Mouse (Mus musculus): ENCODE results near the gene Rasgef1b. TPM values are rescaled to one million over a fixed set of nuclear protein-coding genes. Genes with fewer than 3 reads are reported as not detected.

The Rasgef1b gene
- 0.36 and 1.0 TPM in 2 replicates for polyA plus RNA-seq (2012; ENCODE audit: insufficient read depth, insufficient read length, missing spikeins)

DNA sequence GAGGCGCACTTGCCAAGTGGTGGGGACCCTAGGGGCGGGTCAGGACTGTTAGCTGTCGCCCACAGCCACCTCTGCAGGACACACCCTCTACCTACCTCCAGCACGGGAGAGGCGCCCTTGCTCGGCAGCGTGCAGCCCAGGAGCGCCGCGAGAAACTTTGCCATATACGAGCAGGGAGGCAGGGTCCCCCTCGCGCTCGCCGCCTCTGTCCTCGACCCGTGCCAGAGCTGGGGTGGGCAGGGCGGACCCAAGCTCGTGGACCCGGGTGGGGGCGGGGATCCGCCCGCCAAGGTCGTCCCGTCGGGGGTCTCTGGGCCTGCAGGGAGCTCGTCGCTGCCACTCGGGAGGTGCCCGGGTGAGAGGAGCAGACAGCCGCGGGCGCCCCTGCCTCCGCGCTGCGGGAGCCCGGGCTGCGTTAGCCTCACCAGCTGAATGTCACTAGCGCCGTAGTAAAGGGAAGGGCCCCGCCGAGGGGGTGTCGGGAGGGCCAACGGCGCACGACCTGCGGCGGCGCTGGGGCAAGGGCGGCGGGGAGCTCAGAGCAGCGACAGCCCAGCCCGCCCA lies at the start of gene Rasgef1b:
Gene Rasgef1b (minus strand): TSS at position 417 of the 564 bp plus-strand sequence.
- Histone ChIP-seq H3K4me1 (ENCODE audit: control insufficient read depth, insufficient read depth, insufficient read length, low read length) (0 out of 2 replicates have a peak, but pooled peaks cover 2% of the 10 kb centered on the region), H3K27ac (replicated peaks; ENCODE audit: low read depth, low read length) (no peak within 1 kb of the TSS), H3K4me3 (ENCODE audit: insufficient read depth, low read depth, low read length) (peak within 1 kb of the TSS; percentile 61)

DNA sequence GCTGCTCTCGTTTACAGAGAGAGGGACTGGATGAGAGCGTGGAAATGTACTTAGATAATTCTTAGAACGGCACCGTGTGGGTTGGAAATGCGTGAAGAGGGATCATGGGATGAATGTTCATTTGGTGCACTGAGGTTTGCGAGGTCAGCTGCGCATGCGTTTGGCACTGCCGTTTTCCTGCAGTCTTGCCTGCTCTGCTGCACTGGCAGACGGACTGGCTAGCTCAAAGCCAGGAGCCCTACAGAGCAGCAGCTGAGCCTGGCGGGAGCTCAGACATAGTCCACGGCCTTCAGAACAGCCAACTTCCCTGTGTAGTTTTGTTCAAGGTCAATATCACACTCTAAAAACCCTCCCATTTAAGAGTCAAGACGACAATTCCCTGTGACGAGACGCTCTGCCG lies 46.5 kb upstream of the Rasgef1b start:
- no peaks in the 10 kb centered on the region for H3K4me1 ChIP-seq (ENCODE audit: control insufficient read depth, insufficient read depth, insufficient read length, low read length)
- H3K27ac ChIP-seq (replicated peaks; ENCODE audit: low read depth, low read length) = no peak overlapping the region
- H3K4me3 ChIP-seq (ENCODE audit: insufficient read depth, low read depth, low read length) = no peak overlapping the region

DNA sequence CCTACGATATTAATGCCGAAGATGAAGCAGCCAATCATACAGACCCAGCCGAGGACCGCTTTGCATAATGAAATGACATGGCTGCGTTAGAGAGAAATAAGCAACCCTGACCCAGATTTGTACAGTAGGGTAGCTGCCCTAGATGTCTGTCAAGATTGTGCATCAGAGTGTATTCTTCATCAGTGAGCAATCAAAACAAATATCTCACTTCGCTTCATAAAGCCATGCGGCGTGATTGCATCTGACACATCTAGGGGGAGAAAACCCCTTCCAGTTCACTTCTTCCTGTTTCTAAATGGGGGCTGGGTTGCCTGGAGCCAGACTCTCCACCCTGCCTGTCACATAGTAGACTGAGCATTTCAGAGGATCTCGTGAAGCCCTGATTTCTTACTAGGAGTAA lies 44.4 kb upstream of the Rasgef1b start:
- no peaks in the 10 kb centered on the region for H3K4me1 ChIP-seq (ENCODE audit: control insufficient read depth, insufficient read depth, insufficient read length, low read length)
- H3K27ac ChIP-seq (replicated peaks; ENCODE audit: low read depth, low read length) = no peak overlapping the region
- no peak overlapping the region for H3K4me3 ChIP-seq (ENCODE audit: insufficient read depth, low read depth, low read length)

DNA sequence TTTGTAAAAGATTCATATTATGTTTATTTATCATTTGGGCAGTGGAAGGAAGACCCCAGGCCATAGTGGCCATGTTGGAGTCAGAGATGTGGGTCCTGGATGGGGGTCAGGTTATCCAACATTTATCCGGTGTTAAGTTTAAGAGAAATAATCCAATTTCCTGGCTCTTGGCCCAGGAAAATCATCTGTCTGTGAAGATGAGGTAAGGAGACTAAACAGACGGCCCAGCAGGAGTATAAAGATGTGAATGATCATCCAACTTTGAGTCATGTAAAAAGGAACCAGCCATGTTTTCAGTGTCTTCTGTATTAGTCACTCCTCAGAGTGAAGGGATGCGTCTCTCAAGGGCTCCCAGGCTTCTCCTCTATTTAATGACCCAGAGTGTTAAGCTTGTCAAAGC lies 35.4 kb upstream of the Rasgef1b start:
- Histone ChIP-seq H3K4me3 (ENCODE audit: insufficient read depth, low read depth, low read length) (no peak overlapping the region), H3K27ac (replicated peaks; ENCODE audit: low read depth, low read length) (no peak overlapping the region), H3K4me1 (ENCODE audit: control insufficient read depth, insufficient read depth, insufficient read length, low read length) (no peaks in the 10 kb centered on the region)

DNA sequence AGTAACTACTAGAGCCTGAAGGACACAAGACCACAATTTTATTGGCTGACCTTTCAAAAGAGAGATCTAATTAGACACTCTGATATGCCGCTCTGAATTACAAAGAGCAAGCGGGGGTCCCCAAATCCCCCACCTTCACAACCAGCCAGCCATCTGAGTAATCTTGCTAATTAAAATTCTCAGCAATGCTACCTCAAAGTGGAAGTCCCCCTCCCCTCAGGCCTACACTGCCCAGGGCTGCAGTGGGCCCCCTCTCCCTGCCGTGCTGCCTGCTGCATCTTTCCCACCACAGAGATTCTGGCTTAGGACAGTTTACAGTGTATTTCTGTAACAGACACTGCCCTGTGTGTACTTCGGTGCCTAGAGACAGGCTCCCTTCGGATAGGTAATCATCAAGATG lies 30.0 kb upstream of the Rasgef1b start:
- Histone ChIP-seq H3K27ac (replicated peaks; ENCODE audit: low read depth, low read length) (no peak overlapping the region), H3K4me1 (ENCODE audit: control insufficient read depth, insufficient read depth, insufficient read length, low read length) (no peaks in the 10 kb centered on the region), H3K4me3 (ENCODE audit: insufficient read depth, low read depth, low read length) (no peak overlapping the region)

DNA sequence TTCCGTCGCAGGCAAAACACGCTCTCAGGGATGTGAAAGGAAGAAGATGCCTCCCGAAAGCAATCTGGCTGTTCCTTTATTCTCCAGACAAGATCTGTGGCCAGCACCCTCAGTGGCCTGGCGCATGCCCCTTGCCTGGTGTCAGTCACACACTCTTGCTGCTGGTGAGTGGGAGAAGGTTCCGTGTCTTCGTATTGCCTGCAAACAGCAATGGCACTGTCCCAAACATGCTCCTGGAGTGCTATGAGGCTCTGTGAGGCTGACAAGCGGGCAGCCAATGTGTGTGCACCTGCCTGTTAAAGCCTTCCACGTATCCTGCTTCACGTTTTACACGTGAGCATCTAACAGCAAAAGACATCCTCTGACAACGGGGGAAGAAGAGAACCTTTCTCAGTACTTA lies 25.0 kb upstream of the Rasgef1b start:
- no peaks in the 10 kb centered on the region for H3K4me1 ChIP-seq (ENCODE audit: control insufficient read depth, insufficient read depth, insufficient read length, low read length)
- no peak overlapping the region for H3K4me3 ChIP-seq (ENCODE audit: insufficient read depth, low read depth, low read length)

GRCm38 (mm10) chr5:99753368-99753767 lies 24.5 kb upstream of the Rasgef1b start:
- no peaks in the 10 kb centered on the region for H3K4me1 ChIP-seq (ENCODE audit: control insufficient read depth, insufficient read depth, insufficient read length, low read length)
- no peak overlapping the region for H3K4me3 ChIP-seq (ENCODE audit: insufficient read depth, low read depth, low read length)

More for the DNA sequence above, 25.0 kb upstream of the Rasgef1b start:
- H3K27ac ChIP-seq (replicated peaks; ENCODE audit: low read depth, low read length) = no peak overlapping the region

GRCm38 (mm10) chr5:99752670-99753231 lies 23.9 kb upstream of the Rasgef1b start:
- H3K4me3 ChIP-seq (ENCODE audit: insufficient read depth, low read depth, low read length) = no peak overlapping the region

More at GRCm38 (mm10) chr5:99753368-99753767, 24.5 kb upstream of the Rasgef1b start:
- H3K27ac ChIP-seq (replicated peaks; ENCODE audit: low read depth, low read length) = no peak overlapping the region

GRCm38 (mm10) chr5:99748417-99748816 lies 19.6 kb upstream of the Rasgef1b start:
- Histone ChIP-seq H3K4me3 (ENCODE audit: insufficient read depth, low read depth, low read length) (no peak overlapping the region), H3K4me1 (ENCODE audit: control insufficient read depth, insufficient read depth, insufficient read length, low read length) (no peaks in the 10 kb centered on the region), H3K27ac (replicated peaks; ENCODE audit: low read depth, low read length) (no peak overlapping the region)

More at GRCm38 (mm10) chr5:99752670-99753231, 23.9 kb upstream of the Rasgef1b start:
- H3K4me1 ChIP-seq (ENCODE audit: control insufficient read depth, insufficient read depth, insufficient read length, low read length) = no peaks in the 10 kb centered on the region
- H3K27ac ChIP-seq (replicated peaks; ENCODE audit: low read depth, low read length) = no peak overlapping the region

GRCm38 (mm10) chr5:99746087-99746486 lies 17.2 kb upstream of the Rasgef1b start:
- Histone ChIP-seq H3K4me1 (ENCODE audit: control insufficient read depth, insufficient read depth, insufficient read length, low read length) (no peaks in the 10 kb centered on the region), H3K4me3 (ENCODE audit: insufficient read depth, low read depth, low read length) (no peak overlapping the region), H3K27ac (replicated peaks; ENCODE audit: low read depth, low read length) (no peak overlapping the region)

DNA sequence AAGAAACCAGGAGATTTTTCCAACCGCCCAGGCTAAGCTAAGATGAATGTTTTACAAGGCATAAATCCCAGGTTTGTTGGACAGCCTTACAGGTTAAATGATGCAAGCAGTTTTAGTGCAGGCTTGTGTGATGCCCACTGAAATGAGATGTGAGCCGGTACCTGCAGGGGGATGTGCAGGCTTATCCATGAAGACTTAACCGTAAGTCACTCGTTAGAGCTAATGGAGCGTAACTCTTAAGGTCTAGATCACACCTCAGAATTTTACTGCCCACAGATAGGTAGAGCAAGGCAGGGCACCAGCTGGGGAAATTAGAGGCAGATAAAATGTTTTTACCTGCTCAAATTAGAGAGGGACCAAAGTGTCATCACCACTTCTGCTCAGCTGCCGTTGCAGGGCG lies 14.0 kb upstream of the Rasgef1b start:
- Histone ChIP-seq H3K4me1 (ENCODE audit: control insufficient read depth, insufficient read depth, insufficient read length, low read length) (no peaks in the 10 kb centered on the region), H3K27ac (replicated peaks; ENCODE audit: low read depth, low read length) (no peak overlapping the region), H3K4me3 (ENCODE audit: insufficient read depth, low read depth, low read length) (no peak overlapping the region)

- Histone ChIP-seq H3K4me3 (ENCODE audit: insufficient read depth, low read depth, low read length) (no peak overlapping the region), H3K4me1 (ENCODE audit: control insufficient read depth, insufficient read depth, insufficient read length, low read length) (no peaks in the 10 kb centered on the region), H3K27ac (replicated peaks; ENCODE audit: low read depth, low read length) (no peak overlapping the region)
These were observed 13.2 kb upstream of the Rasgef1b start for GRCm38 (mm10) chr5:99742056-99742455.

DNA sequence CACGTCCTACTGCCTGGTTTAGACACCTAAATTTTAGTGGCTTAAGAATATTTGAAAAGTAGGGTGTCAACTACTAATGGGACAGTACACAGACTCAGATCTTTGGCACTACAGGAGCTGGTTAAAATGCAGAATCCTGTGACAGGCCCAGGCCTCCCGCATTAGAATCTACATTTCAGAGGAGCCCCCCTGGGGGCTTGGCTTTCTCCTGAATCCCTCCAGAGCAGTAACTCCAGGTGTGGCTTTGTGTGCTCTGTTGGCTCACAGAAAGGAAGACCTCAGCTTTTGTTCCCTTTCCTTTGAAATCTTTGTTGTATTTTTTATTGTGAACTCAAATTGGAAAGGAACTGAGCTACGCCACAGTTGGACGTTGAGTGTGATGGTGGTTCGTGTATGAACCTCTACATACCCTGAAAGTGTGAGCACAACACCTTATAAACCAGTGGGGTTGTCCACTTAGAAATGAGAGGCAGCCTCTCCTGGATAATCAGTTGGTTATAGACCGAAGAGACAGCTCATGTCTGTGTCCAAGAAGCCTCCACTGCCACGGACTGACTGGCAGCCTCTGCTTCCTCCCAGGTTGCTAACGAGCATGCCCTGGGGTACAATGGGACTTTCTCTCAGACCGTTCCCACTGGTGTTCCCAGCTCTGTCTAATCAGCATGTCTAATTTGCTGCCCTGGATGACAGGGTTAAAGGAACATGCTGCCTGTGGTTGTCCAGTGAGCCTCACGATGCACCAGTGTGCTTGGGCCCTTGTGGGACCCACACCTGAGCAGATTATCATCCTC lies 9.3 kb upstream of the Rasgef1b start:
- no peak overlapping the region for H3K4me3 ChIP-seq (ENCODE audit: insufficient read depth, low read depth, low read length)
- H3K27ac ChIP-seq (replicated peaks; ENCODE audit: low read depth, low read length) = no peak overlapping the region
- H3K4me1 ChIP-seq (ENCODE audit: control insufficient read depth, insufficient read depth, insufficient read length, low read length) = no peaks in the 10 kb centered on the region

GRCm38 (mm10) chr5:99729931-99730330 lies 1.1 kb upstream of the Rasgef1b start:
- no peak overlapping the region for H3K4me3 ChIP-seq (ENCODE audit: insufficient read depth, low read depth, low read length)
- no peak overlapping the region for H3K27ac ChIP-seq (replicated peaks; ENCODE audit: low read depth, low read length)
- 0 out of 2 replicates have a peak, but pooled peaks cover 2% of the 10 kb centered on the region for H3K4me1 ChIP-seq (ENCODE audit: control insufficient read depth, insufficient read depth, insufficient read length, low read length)

DNA sequence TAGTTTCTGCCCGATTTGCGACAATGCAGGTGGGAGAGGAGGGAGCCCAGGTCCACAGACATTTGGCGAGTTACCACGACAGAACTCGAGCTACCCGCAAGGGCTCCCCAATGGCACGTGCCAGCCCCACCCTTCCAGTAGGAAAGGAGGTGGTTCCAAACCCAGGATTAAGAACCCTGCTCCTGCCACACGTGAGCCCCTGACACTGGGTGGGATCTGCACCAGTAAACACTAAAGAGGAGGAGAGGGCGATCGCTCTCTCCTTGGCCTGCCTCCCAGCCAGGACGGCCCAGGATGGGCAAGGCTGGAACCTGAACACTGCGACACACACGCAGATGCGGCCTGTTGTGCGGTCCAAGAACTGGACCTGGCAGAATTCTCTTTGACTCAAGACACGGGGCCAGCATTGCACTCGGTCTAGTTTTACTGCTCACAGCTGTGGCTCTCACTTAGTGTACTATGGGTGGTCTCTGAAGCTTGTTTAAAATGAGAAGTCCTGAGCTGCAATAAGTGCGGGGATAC lies 557 bp upstream of the Rasgef1b start:
- H3K27ac ChIP-seq (replicated peaks; ENCODE audit: low read depth, low read length) = no peak overlapping the region
- no peak overlapping the region; the same call in 1 of the 2 replicates for H3K4me3 ChIP-seq (ENCODE audit: insufficient read depth, low read depth, low read length)
- 0 out of 2 replicates have a peak, but pooled peaks cover 2% of the 10 kb centered on the region for H3K4me1 ChIP-seq (ENCODE audit: control insufficient read depth, insufficient read depth, insufficient read length, low read length)

Measured in brown adipose tissue, adult 24 weeks (tissue).